Mouse (Mus musculus) myocyte (in vitro differentiated cells): ENCODE measurements at regions not wholly inside any gene's neighbourhood (a gene's known extent, or its start where the extent isn't known, plus 50 kb on each side); places are given as distances from the start of the nearest gene placed in this dataset.

ENCODE experiments used
- E2F4 ChIP-seq: IDR thresholded peaks from one replicate; pipeline ENCODE4 v1.6.1; 2011; ENCODE audit warnings: mild to moderate bottlenecking, control low read depth, moderate library complexity; ENCODE audit not compliant: insufficient read depth
- MAX ChIP-seq: IDR thresholded peaks from one replicate; pipeline ENCODE4 v1.6.1; 2011; ENCODE audit warnings: low read depth, mild to moderate bottlenecking, control low read depth
- MYOD1 ChIP-seq, 3 experiments: IDR thresholded peaks; one replicate each; pipeline ENCODE4 v1.6.1; 2011; ENCODE audit warnings: control low read depth in 2 of 3, low read depth in 2 of 3, mild to moderate bottlenecking in 2 of 3, moderate library complexity in 1 of 3; ENCODE audit not compliant: insufficient read length in 2 of 3, control insufficient read depth in 1 of 3
- POLR2A ChIP-seq: IDR thresholded peaks from one replicate; pipeline ENCODE4 v1.6.1; 2011; ENCODE audit warnings: low read depth, mild to moderate bottlenecking, control low read depth, moderate library complexity; ENCODE audit not compliant: insufficient read length
- POLR2AphosphoS2 ChIP-seq: IDR thresholded peaks from one replicate; pipeline ENCODE4 v1.6.1; 2011; ENCODE audit warnings: low read depth, control low read depth; ENCODE audit not compliant: insufficient read length
- USF1 ChIP-seq: IDR thresholded peaks from one replicate; pipeline ENCODE4 v1.6.1; 2011; ENCODE audit warnings: low read depth, mild to moderate bottlenecking, control low read depth, moderate library complexity

GRCm38 (mm10) chr15:51324211-51324610, 2560.5 kb upstream of the Gm7489 start:
- TF ChIP-seq USF1 = no peak
- TF ChIP-seq POLR2A = no peak
- no peak for TF ChIP-seq E2F4
- TF ChIP-seq POLR2AphosphoS2 = no peak
- TF ChIP-seq MAX = no peak
- TF ChIP-seq MYOD1 (IDR thresholded peaks at IDR 0.05; ENCODE audit: control insufficient read depth in 1 of 3, insufficient read length in 2 of 3, low read depth in 2 of 3) = no peak
